Mouse (Mus musculus): ENCODE results near the gene Rbfox2. TPM values are rescaled to one million over a fixed set of nuclear protein-coding genes. Genes with fewer than 3 reads are reported as not detected.

The Rbfox2 gene
- polyA plus RNA-seq, 1 experiment from 2014 or later = 56.8 TPM

GRCm38 (mm10) chr15:77107169-77107908 is 199.5 kb downstream of the Rbfox2 start:
- WGBS = 72% methylated on average over 10 of the region's 10 CpGs
- Histone ChIP-seq H3K9me3 (no peaks in the 10 kb centered on the region), H3K4me3 (replicated peaks) (no peak overlapping the region), H3K4me1 (peaks cover 14% of the 10 kb centered on the region), H3K4me2 (no peak overlapping the region), H3K9ac (no peak overlapping the region), H3K27ac (no peak overlapping the region), H3K36me3 (0 out of 2 replicates have a peak, but pooled peaks cover 6% of the 10 kb centered on the region), H3K27me3 (replicated peaks) (no peaks in the 10 kb centered on the region)
- no peak for ATAC-seq (ENCODE audit: insufficient read depth, low FRiP score, low read depth)

DNA sequence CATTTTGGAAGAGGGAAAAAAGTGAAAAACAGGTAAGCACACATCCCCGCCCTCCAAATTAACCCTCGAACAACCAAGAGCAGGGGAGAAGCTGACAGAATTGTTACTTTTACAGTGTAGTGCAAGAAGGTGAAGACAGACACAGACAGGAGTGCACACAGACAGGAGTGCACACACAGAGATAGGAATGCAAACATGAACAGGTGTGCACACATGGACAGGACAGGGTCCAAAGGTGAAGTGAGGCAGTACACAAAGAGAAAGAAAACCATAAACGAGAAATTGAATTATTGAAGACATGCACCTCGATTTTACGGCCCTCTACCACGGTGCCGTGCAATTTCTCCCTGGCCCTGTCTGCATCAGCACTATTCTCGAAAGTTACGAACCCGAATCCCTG is 201.5 kb downstream of the Rbfox2 start:
- Histone ChIP-seq H3K9me3 (no peaks in the 10 kb centered on the region), H3K4me2 (no peak overlapping the region), H3K27ac (no peak overlapping the region), H3K36me3 (peaks cover 11% of the 10 kb centered on the region; the same call in 1 of the 2 replicates), H3K9ac (no peak overlapping the region), H3K4me1 (peaks cover 14% of the 10 kb centered on the region), H3K27me3 (replicated peaks) (no peaks in the 10 kb centered on the region), H3K4me3 (replicated peaks) (no peak overlapping the region)
- no peak for ATAC-seq (ENCODE audit: insufficient read depth, low FRiP score, low read depth)
- WGBS = 68% methylated on average over 10 of the region's 10 CpGs

DNA sequence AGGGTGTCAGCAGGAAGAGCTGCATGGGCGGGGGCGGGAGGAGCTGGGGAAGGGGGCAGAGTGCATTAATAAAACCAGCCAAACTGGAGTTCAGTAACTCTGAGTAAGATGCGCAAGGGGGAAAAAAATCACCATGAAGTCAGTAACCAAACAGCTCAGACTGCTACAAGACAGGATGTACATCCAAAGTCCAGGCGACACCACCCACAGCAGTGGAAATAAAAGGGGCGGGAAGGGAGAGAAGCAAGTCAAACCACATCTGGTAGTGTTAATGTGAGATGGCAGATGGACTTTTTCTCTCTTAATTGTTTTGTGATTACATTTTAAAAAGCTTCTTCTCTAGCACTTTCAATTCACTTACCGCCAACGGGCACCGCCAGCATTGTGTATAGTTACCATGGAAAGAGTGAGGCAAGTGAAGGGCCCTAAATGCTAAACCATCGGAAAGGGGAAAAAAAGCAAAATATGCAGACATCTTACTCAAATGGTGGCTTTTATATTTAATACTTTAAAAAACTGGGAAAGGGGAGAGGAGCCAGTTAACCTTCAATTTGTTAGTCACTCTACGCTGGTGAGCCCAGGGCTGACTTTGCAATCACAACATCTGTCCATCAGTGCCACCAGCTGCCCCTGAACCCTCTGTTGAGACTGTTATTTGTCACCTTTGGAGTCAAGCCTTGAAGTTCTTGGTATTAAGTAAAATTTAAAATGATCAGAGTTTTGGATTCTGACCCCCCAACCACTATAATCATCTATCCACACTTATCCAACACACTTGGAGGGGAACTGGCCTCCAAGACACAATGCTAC is 202.2 kb downstream of the Rbfox2 start:
- ATAC-seq (ENCODE audit: insufficient read depth, low FRiP score, low read depth) = peak; percentile 31; the same call in 1 of the 2 replicates
- Histone ChIP-seq H3K9me3 (no peaks in the 10 kb centered on the region), H3K27me3 (replicated peaks) (no peaks in the 10 kb centered on the region), H3K36me3 (peaks cover 11% of the 10 kb centered on the region; the same call in 1 of the 2 replicates), H3K4me3 (replicated peaks) (no peak overlapping the region), H3K27ac (peak overlapping the region; percentile 82), H3K9ac (no peak overlapping the region), H3K4me1 (peaks cover 14% of the 10 kb centered on the region), H3K4me2 (no peak overlapping the region)
- WGBS = 48% methylated on average over 10 of the region's 10 CpGs

DNA sequence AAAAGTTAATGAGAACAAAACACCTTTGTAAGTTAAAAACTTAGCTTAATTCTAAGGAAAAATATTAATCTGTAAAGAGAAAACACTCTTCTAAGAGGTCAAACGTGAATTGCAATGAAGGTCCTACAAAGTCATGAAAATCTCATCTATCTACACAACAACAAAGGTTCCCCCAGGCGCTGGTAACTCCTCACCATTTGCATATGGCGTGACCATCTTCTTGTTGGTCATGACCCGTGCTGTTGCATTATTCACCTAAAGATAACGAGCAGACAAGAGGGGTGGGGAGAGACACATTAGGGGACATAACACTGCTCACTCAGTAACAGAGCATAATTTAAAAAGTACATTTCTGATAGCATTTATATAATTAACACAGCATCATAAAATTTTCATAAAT is 204.1 kb downstream of the Rbfox2 start:
- 90% methylated on average over 5 of the region's 5 CpGs for WGBS
- no peaks in the 10 kb centered on the region for H3K9me3 ChIP-seq
- no peak overlapping the region for H3K4me3 ChIP-seq (replicated peaks)
- H3K4me2 ChIP-seq = no peak overlapping the region
- H3K27me3 ChIP-seq (replicated peaks) = no peaks in the 10 kb centered on the region
- no peak overlapping the region for H3K27ac ChIP-seq
- H3K4me1 ChIP-seq = peaks cover 14% of the 10 kb centered on the region
- peaks cover 22% of the 10 kb centered on the region; the same call in 1 of the 2 replicates for H3K36me3 ChIP-seq
- no peak for ATAC-seq (ENCODE audit: insufficient read depth, low FRiP score, low read depth)
- no peak overlapping the region for H3K9ac ChIP-seq

GRCm38 (mm10) chr15:77099756-77100155 is 207.0 kb downstream of the Rbfox2 start:
- H3K9me3 ChIP-seq = no peaks in the 10 kb centered on the region

GRCm38 (mm10) chr15:77097358-77097757 is 209.4 kb downstream of the Rbfox2 start:
- H3K4me1 ChIP-seq = no peaks in the 10 kb centered on the region
- no peak overlapping the region for H3K4me2 ChIP-seq
- no peak overlapping the region for H3K4me3 ChIP-seq (replicated peaks)
- no peaks in the 10 kb centered on the region for H3K9me3 ChIP-seq
- H3K36me3 ChIP-seq = peaks cover 32% of the 10 kb centered on the region; the same call in 1 of the 2 replicates
- H3K27ac ChIP-seq = no peak overlapping the region
- 84% methylated on average over 6 of the region's 6 CpGs for WGBS
- no peak for ATAC-seq (ENCODE audit: insufficient read depth, low FRiP score, low read depth)
- no peak overlapping the region for H3K9ac ChIP-seq
- no peaks in the 10 kb centered on the region for H3K27me3 ChIP-seq (replicated peaks)

More at GRCm38 (mm10) chr15:77099756-77100155, 207.0 kb downstream of the Rbfox2 start:
- no peaks in the 10 kb centered on the region for H3K27me3 ChIP-seq (replicated peaks)
- ATAC-seq (ENCODE audit: insufficient read depth, low FRiP score, low read depth) = no peak
- no peak overlapping the region for H3K9ac ChIP-seq
- H3K4me3 ChIP-seq (replicated peaks) = no peak overlapping the region
- WGBS = 62% methylated on average over 3 of the region's 3 CpGs
- no peak overlapping the region for H3K4me2 ChIP-seq
- H3K27ac ChIP-seq = no peak overlapping the region
- peaks cover 28% of the 10 kb centered on the region; the same call in 1 of the 2 replicates for H3K36me3 ChIP-seq
- peaks cover 9% of the 10 kb centered on the region for H3K4me1 ChIP-seq

DNA sequence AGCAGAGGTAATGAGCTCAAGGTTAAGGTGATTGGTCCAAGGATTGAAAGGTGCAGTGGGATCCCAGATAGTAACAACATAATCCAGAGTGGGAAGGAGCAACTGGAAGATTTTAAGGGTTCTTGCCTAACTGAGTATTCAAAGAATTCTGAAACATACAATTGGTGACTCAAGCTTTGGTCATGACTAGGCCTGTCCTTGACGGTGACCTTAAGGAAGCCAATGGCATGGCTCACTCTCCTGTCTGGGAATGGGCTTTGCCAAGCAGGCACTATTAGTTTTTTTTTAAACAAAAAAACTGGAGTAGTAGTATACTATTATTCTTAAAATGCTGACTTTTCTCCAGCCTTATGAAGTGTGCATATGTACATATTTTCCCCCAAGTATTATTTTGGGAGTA is 211.6 kb downstream of the Rbfox2 start:
- H3K27ac ChIP-seq = no peak overlapping the region

GRCm38 (mm10) chr15:77094431-77094830 is 212.4 kb downstream of the Rbfox2 start:
- no peak overlapping the region for H3K27ac ChIP-seq
- H3K36me3 ChIP-seq = peaks cover 22% of the 10 kb centered on the region; the same call in 1 of the 2 replicates
- H3K9ac ChIP-seq = no peak overlapping the region
- H3K4me1 ChIP-seq = no peaks in the 10 kb centered on the region
- no peak for ATAC-seq (ENCODE audit: insufficient read depth, low FRiP score, low read depth)
- H3K4me2 ChIP-seq = no peak overlapping the region
- H3K4me3 ChIP-seq (replicated peaks) = no peak overlapping the region
- WGBS = 91% methylated on average over 13 of the region's 13 CpGs
- H3K9me3 ChIP-seq = no peaks in the 10 kb centered on the region
- no peaks in the 10 kb centered on the region for H3K27me3 ChIP-seq (replicated peaks)

More for the DNA sequence above, 211.6 kb downstream of the Rbfox2 start:
- no peaks in the 10 kb centered on the region for H3K27me3 ChIP-seq (replicated peaks)
- no peak overlapping the region for H3K4me3 ChIP-seq (replicated peaks)
- ATAC-seq (ENCODE audit: insufficient read depth, low FRiP score, low read depth) = no peak
- no peak overlapping the region for H3K4me2 ChIP-seq
- no peaks in the 10 kb centered on the region for H3K4me1 ChIP-seq
- no peak overlapping the region for H3K9ac ChIP-seq
- WGBS = 87% methylated on average over 1 of the region's 1 CpGs
- H3K9me3 ChIP-seq = no peaks in the 10 kb centered on the region
- peaks cover 22% of the 10 kb centered on the region; the same call in 1 of the 2 replicates for H3K36me3 ChIP-seq

- no peak for ATAC-seq (ENCODE audit: insufficient read depth, low FRiP score, low read depth)
- H3K4me1 ChIP-seq = no peaks in the 10 kb centered on the region
- H3K9ac ChIP-seq = no peak overlapping the region
- 80% methylated on average over 4 of the region's 4 CpGs for WGBS
- H3K36me3 ChIP-seq = peaks cover 19% of the 10 kb centered on the region
- H3K9me3 ChIP-seq = no peaks in the 10 kb centered on the region
- H3K4me3 ChIP-seq (replicated peaks) = no peak overlapping the region
- H3K27me3 ChIP-seq (replicated peaks) = no peaks in the 10 kb centered on the region
- no peak overlapping the region for H3K27ac ChIP-seq
- no peak overlapping the region for H3K4me2 ChIP-seq
These were observed 215.4 kb downstream of the Rbfox2 start for GRCm38 (mm10) chr15:77091394-77091793.

GRCm38 (mm10) chr15:77090531-77090930 is 216.3 kb downstream of the Rbfox2 start:
- Histone ChIP-seq H3K4me2 (no peak overlapping the region), H3K9ac (no peak overlapping the region), H3K27ac (no peak overlapping the region), H3K36me3 (peaks cover 24% of the 10 kb centered on the region), H3K4me1 (no peaks in the 10 kb centered on the region), H3K27me3 (replicated peaks) (no peaks in the 10 kb centered on the region), H3K4me3 (replicated peaks) (no peak overlapping the region), H3K9me3 (no peaks in the 10 kb centered on the region)
- ATAC-seq (ENCODE audit: insufficient read depth, low FRiP score, low read depth) = no peak
- 81% methylated on average over 5 of the region's 5 CpGs for WGBS

- no peak overlapping the region for H3K9ac ChIP-seq
- no peak overlapping the region for H3K4me3 ChIP-seq (replicated peaks)
- no peak for ATAC-seq (ENCODE audit: insufficient read depth, low FRiP score, low read depth)
- peaks cover 26% of the 10 kb centered on the region for H3K36me3 ChIP-seq
- no peak overlapping the region for H3K4me2 ChIP-seq
- 75% methylated on average over 11 of the region's 11 CpGs for WGBS
- H3K9me3 ChIP-seq = no peaks in the 10 kb centered on the region
- H3K27me3 ChIP-seq (replicated peaks) = no peaks in the 10 kb centered on the region
- H3K4me1 ChIP-seq = no peaks in the 10 kb centered on the region
- H3K27ac ChIP-seq = no peak overlapping the region
These were observed 217.6 kb downstream of the Rbfox2 start for GRCm38 (mm10) chr15:77089249-77089648.

DNA sequence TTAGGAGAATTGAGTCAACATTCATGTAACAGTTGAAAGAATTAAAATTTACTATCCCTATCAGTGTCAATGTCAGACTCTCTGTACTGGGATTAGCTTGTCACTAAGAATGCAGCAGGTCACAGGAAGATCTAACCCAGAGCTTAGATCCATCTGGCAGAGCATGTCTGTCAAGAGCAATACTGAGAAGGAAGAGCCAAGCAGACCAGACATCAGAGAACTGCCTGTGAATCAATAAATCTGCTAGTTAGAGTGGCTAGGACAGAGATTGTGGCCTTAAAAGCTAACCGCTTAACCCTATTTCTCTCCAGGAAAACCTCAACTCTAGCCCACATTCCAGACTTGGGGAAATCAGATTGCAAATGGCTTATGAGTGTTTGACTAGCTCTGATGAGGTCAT is 220.3 kb downstream of the Rbfox2 start:
- peaks cover 35% of the 10 kb centered on the region for H3K36me3 ChIP-seq
- H3K4me1 ChIP-seq = no peaks in the 10 kb centered on the region
- no peaks in the 10 kb centered on the region for H3K27me3 ChIP-seq (replicated peaks)
- ATAC-seq (ENCODE audit: insufficient read depth, low FRiP score, low read depth) = no peak
- H3K4me2 ChIP-seq = no peak overlapping the region
- 94% methylated on average over 1 of the region's 1 CpGs for WGBS
- H3K4me3 ChIP-seq (replicated peaks) = no peak overlapping the region
- H3K9ac ChIP-seq = no peak overlapping the region
- H3K9me3 ChIP-seq = no peaks in the 10 kb centered on the region
- no peak overlapping the region for H3K27ac ChIP-seq

Measured in stomach, embryonic 15.5 days (tissue).